Mouse (Mus musculus): ENCODE results near the gene Fem1b. TPM values are rescaled to one million over a fixed set of nuclear protein-coding genes. Genes with fewer than 3 reads are reported as not detected.
"Not testable (repeated sequence)": the region's sequence is repeated elsewhere in the genome, so short reads cannot be mapped to it uniquely, and the experiment has no call there.

Gene Fem1b
- polyA plus RNA-seq, 1 experiment: 0.32 TPM

DNA sequence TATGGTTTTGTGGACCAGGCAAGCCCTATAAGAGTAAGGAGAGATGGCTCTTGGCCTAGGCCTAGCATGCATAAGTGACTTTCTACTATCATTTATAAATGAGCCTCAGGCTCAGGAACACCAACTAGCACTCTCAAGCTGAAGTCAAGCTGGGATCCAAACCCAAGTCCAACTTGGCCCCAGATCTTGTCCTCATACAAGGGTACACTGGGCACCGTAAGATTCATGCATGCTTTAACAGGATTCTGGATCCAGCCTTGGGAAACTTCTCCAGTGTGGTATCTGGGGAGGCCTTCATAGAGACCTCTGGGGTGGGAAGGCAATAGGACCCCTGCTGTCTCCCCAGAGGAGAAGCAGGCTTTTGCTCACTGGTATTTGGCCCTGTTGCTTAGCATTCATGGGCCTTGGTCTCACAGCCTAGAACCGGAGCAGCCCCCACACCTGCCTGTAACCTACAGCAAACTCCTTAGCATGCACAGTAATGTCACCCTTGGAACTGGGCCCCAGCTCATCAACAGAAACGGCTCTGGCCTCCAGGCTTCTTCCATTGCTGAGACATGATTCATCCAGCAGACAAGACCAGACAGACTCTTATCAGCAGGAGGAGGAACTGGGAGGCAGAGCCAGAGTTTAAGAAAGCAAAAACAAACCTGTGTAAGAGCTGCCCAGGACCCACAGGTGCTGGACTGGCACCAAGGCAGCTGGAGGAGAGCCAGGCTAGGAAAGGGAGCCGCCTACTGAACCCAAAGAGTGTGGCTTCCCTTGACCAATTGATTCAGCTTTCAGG is 6.3 kb upstream of the Fem1b start:
- Histone ChIP-seq H3K9me3 (ENCODE audit: control insufficient read depth, low read length) (no peaks in the 10 kb centered on the region), H3K27me3 (ENCODE audit: control insufficient read depth) (no peaks in the 10 kb centered on the region), H3K4me3 (replicated peaks) (no peak overlapping the region), H3K4me1 (ENCODE audit: control insufficient read depth) (peaks cover 4% of the 10 kb centered on the region), H3K36me3 (ENCODE audit: control insufficient read depth) (no peaks in the 10 kb centered on the region)
- TF ChIP-seq GATA1 (IDR thresholded peaks at IDR 0.05; ENCODE audit: low read length) (no peak), TAL1 (IDR thresholded peaks at IDR 0.05; ENCODE audit: low read length) (no peak)

DNA sequence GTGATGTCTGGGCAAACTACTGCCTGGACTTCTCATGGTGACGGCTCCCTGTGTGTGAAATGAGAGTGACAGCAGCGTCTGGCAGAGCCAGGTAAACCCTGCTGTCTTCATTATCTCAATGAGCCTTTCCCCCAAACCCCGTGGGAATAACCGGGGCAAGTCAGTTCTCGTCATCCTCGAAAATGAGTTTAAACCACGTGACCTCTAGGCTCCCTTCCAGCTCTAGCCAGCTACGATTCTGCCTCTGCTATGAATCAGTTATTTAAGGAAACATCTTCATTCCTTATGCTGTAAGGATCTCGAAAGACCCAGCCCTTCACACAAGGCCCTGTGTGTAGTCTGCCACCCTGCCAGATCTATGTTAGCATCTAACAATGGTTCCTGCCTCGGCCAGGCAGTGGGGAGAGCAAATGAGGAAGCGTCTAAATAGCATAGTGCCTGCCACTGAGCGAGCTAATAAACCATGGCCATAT is 5.4 kb upstream of the Fem1b start:
- Histone ChIP-seq H3K27me3 (ENCODE audit: control insufficient read depth) (no peaks in the 10 kb centered on the region), H3K4me3 (replicated peaks) (no peak overlapping the region), H3K36me3 (ENCODE audit: control insufficient read depth) (no peaks in the 10 kb centered on the region), H3K9me3 (ENCODE audit: control insufficient read depth, low read length) (no peaks in the 10 kb centered on the region), H3K4me1 (ENCODE audit: control insufficient read depth) (peaks cover 10% of the 10 kb centered on the region)
- TF ChIP-seq TAL1 (IDR thresholded peaks at IDR 0.05; ENCODE audit: low read length) (no peak), GATA1 (IDR thresholded peaks at IDR 0.05; ENCODE audit: low read length) (no peak)

DNA sequence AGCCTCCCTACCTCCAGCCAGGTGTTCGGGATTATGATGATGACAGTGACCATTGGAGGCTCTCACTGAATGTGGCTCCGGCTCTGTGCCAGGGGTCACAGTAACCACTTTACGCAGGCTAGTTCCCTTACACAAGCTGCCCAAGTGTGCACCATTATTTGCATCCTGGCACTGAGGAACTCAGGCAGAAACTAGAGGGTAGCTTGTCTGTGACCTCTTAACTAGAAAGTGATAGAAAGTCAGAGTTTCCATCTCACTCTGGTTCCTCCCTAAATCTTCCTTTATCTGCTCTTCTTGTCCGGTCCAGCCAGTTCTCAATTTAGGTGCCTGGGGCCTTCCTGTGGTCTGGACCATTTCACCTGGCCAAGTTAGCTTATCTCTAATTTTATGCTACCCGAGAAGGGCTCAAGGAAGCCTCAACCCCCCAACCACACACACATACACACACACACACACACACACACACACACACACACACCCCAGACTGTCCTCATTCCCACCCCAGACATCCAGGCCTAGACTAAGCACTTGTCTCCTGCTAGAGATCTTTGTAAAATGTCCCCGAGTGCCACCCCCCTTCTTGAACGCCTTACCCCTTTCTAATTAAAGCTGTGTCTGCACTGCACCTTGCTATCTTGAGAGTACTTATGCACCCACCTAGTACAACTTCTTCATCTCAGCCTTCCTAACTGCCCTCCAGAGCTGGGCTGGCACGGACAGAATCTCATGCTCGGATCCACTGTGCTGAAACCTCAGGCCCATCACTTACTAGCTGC is 4.8 kb upstream of the Fem1b start:
- TF ChIP-seq GATA1 (IDR thresholded peaks at IDR 0.05; ENCODE audit: low read length): no peak
- H3K4me3 ChIP-seq (replicated peaks): no peak overlapping the region
- H3K36me3 ChIP-seq (ENCODE audit: control insufficient read depth): no peaks in the 10 kb centered on the region
- peaks cover 14% of the 10 kb centered on the region for H3K4me1 ChIP-seq (ENCODE audit: control insufficient read depth)
- no peaks in the 10 kb centered on the region for H3K9me3 ChIP-seq (ENCODE audit: control insufficient read depth, low read length)
- no peaks in the 10 kb centered on the region for H3K27me3 ChIP-seq (ENCODE audit: control insufficient read depth)

DNA sequence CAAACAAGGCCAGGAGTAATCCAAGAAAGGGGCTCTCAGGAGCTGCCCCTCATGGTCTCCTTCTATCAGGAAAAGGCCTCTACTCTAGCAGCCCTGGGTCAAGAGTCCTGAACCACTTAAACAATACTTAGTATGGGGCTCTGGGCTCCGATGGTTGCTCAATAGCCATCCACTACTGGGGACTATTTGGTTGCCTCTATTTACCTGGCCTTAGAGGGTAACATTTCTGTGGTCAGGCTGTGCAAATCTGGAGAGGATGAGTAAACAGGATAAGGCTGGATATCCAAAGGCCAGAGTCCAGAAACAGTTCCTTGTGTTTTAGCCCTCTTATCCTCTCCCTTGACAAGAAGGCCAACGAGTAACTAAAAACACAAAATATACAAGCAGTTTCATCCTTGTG is 3.0 kb upstream of the Fem1b start:
- no peaks in the 10 kb centered on the region for H3K36me3 ChIP-seq (ENCODE audit: control insufficient read depth)
- H3K4me1 ChIP-seq (ENCODE audit: control insufficient read depth): peaks cover 26% of the 10 kb centered on the region
- TF ChIP-seq GATA1 (IDR thresholded peaks at IDR 0.05; ENCODE audit: low read length): no peak
- TF ChIP-seq TAL1 (IDR thresholded peaks at IDR 0.05; ENCODE audit: low read length): no peak
- no peaks in the 10 kb centered on the region for H3K9me3 ChIP-seq (ENCODE audit: control insufficient read depth, low read length)
- no peaks in the 10 kb centered on the region for H3K27me3 ChIP-seq (ENCODE audit: control insufficient read depth)
- no peak overlapping the region for H3K4me3 ChIP-seq (replicated peaks)

DNA sequence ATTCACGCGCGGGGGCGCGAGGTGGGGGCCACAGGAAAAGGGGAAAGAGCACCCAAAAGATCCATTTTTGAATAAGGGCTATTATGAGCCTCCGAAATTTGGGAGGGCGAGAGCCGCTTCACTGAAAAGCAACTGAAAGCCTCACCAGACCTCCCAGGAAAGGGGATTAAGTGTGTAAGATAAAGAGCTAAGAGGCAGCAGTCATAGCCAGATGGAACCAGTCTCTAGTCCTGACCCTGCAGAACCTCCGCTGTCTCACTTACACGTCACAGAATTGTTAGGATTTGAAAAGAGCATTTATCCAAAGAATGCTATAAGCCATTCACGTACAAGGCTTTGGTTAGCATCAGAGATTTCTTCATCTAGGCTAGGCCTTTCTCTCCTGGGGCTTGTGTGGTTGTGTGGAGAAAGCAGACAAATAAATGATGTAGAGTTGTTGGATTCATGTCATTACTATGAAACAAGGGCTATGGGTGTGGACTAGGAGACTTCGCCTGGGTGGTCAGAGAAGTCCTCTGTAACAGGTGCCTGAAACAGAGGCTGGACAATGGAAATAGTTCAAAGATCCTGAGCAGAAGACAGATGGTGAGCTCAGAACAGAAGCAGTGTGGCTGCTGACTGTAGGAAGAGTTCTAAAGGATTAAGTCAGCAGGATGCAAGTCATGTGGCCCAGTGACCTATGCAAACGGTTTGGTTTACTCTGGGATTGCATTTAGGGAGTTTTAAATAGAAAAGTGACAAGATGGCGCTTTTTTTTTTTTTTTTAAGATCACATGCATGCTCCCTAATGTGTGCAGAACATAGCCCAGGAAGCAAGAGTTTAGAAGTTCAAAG is 699 bp upstream of the Fem1b start:
- H3K27me3 ChIP-seq (ENCODE audit: control insufficient read depth): no peaks in the 10 kb centered on the region
- no peak for TF ChIP-seq GATA1 (IDR thresholded peaks at IDR 0.05; ENCODE audit: low read length)
- no peak for TF ChIP-seq TAL1 (IDR thresholded peaks at IDR 0.05; ENCODE audit: low read length)
- peaks cover 17% of the 10 kb centered on the region for H3K36me3 ChIP-seq (ENCODE audit: control insufficient read depth)
- peak overlapping the region; percentile 67 for H3K4me3 ChIP-seq (replicated peaks)
- H3K4me1 ChIP-seq (ENCODE audit: control insufficient read depth): peaks cover 41% of the 10 kb centered on the region
- H3K9me3 ChIP-seq (ENCODE audit: control insufficient read depth, low read length): no peaks in the 10 kb centered on the region

DNA sequence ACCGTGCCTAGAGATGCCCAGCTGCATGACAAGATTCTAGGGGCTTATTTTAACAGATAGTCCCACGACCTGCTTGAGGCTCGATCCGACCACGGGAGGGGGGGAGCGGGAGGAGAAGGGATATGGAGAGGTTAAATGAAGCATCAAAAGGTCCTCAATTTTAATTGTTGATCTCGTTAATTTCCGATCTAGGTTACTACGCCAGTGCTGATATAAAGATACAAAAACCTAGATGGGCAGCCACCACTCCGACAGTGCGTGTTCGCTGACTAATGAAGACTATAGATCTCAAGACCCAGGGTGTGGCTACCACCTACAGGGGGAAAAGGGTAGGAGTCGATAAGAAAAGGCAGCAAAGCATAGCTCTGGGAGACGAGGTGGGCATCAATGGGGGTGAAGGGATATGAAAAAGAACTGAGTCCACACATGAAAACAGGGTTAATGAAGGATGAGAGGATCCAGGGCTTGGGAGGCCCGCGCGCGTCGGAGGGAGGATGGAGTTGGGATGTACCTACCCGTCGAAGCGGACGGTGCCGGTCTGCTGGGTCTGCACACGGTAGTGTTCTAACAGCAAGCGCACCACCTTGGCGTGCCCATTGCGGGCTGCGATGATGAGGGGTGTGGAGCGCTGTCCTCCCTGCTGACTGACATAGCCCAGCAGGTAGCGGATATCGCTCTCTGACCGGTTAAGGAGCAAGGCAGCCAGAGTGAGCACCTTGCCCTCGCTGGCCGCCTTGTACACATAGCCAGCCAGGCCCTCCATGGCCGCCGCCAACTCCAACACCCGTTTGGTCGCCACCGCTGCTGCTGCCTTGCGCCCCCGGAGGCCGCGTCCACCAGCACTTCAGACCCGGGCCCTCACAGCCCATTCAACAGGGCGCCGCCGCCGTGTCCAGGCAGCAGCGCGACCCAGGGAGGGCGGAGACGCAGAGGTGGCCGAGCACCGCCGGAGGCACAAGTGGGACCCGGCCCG is 905 bp downstream of the Fem1b start:
- TF ChIP-seq GATA1 (IDR thresholded peaks at IDR 0.05; ENCODE audit: low read length) (peak; percentile 17; the same call in 1 of the 2 replicates), TAL1 (IDR thresholded peaks at IDR 0.05; ENCODE audit: low read length) (no peak)
- H3K4me1 ChIP-seq (ENCODE audit: control insufficient read depth): peaks cover 43% of the 10 kb centered on the region
- peaks cover 20% of the 10 kb centered on the region for H3K36me3 ChIP-seq (ENCODE audit: control insufficient read depth)
- H3K27me3 ChIP-seq (ENCODE audit: control insufficient read depth): no peaks in the 10 kb centered on the region
- H3K4me3 ChIP-seq (replicated peaks): peak overlapping the region; percentile 67
- no peaks in the 10 kb centered on the region for H3K9me3 ChIP-seq (ENCODE audit: control insufficient read depth, low read length)

DNA sequence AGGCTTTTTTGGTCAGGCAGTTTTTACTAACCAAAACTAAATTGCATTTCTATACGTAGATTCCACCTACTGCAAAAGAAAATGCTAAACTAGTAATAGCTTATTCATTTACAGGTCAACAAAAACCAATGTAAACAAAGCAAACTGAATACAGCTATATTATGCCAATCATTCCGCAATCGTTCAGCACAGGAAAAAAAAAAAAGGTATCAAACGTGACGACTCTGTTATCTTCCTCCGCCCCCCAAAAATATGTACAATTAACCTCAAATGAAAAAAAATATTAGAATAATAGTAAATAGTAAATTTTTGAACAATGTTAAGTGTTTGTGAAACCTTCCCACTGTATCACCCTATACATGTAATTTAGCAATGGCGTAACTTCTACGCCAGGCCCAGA is 1.6 kb downstream of the Fem1b start:
- Histone ChIP-seq H3K27me3 (ENCODE audit: control insufficient read depth) (no peaks in the 10 kb centered on the region), H3K4me1 (ENCODE audit: control insufficient read depth) (peaks cover 43% of the 10 kb centered on the region), H3K4me3 (replicated peaks) (peak overlapping the region; percentile 67), H3K36me3 (ENCODE audit: control insufficient read depth) (peaks cover 23% of the 10 kb centered on the region), H3K9me3 (ENCODE audit: control insufficient read depth, low read length) (no peaks in the 10 kb centered on the region)
- TF ChIP-seq TAL1 (IDR thresholded peaks at IDR 0.05; ENCODE audit: low read length) (no peak), GATA1 (IDR thresholded peaks at IDR 0.05; ENCODE audit: low read length) (no peak)

DNA sequence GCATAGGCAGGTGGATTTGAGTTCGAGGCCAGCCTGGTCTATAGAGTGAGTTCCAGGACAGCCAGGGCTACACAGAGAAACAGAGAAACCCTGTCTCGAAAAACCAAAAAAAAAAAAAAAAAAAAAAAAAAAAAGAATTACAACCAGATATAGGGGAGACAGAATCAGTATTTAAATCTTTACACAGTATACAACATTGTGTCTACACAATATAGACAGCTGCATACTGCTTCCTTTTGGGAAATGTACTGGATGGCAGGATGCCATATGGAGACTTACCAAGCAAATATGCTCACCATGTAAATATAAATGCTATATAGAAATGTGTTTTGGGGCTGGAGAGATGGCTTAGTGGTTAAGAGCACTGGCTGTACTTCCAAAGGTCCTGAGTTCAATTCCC is 12.5 kb downstream of the Fem1b start:
- not testable (repeated sequence) for H3K27me3 ChIP-seq (ENCODE audit: control insufficient read depth); H3K4me1 ChIP-seq (ENCODE audit: control insufficient read depth); H3K9me3 ChIP-seq (ENCODE audit: control insufficient read depth, low read length); H3K4me3 ChIP-seq (replicated peaks)
- H3K36me3 ChIP-seq (ENCODE audit: control insufficient read depth): peaks cover 70% of the 10 kb centered on the region

Measured in erythroblast, embryonic 14.5 days (primary cell).